Mouse (Mus musculus): ENCODE results near the gene Rora. TPM values are rescaled to one million over a fixed set of nuclear protein-coding genes. Genes with fewer than 3 reads are reported as not detected.

Gene Rora
- polyA plus RNA-seq, 1 experiment = 4.7 TPM

- H3K4me1 ChIP-seq (replicated peaks; ENCODE audit: control insufficient read depth, insufficient read depth, low read length) = no peaks in the 10 kb centered on the region
- 98% methylated on average over 2 of the region's 2 CpGs for WGBS
- no peaks in the 10 kb centered on the region for H3K36me3 ChIP-seq (ENCODE audit: control insufficient read depth, insufficient read depth, low read length)
- H3K4me3 ChIP-seq (ENCODE audit: control insufficient read depth, insufficient read depth, low read length) = no peak overlapping the region
- no peak for DNase-seq
- TF ChIP-seq POLR2A (IDR thresholded peaks at IDR 0.05; ENCODE audit: control insufficient read depth, extremely low read depth, insufficient read depth, low read length, poor library complexity) (no peak), CTCF (IDR thresholded peaks at IDR 0.05; ENCODE audit: borderline replicate concordance, control insufficient read depth, extremely low read depth, insufficient read depth, low read length, poor library complexity) (no peak)
- H3K27me3 ChIP-seq (ENCODE audit: control insufficient read depth, insufficient read depth, low read length) = no peaks in the 10 kb centered on the region
- no peak overlapping the region for H3K27ac ChIP-seq (ENCODE audit: control insufficient read depth, insufficient read depth, low read length)
Observed at GRCm38 (mm10) chr9:69008706-69009105, 355.1 kb downstream of the Rora start.

GRCm38 (mm10) chr9:69010886-69011285, 357.3 kb downstream of the Rora start:
- no peak for DNase-seq
- TF ChIP-seq CTCF (IDR thresholded peaks at IDR 0.05; ENCODE audit: borderline replicate concordance, control insufficient read depth, extremely low read depth, insufficient read depth, low read length, poor library complexity) = no peak
- no peaks in the 10 kb centered on the region for H3K36me3 ChIP-seq (ENCODE audit: control insufficient read depth, insufficient read depth, low read length)

GRCm38 (mm10) chr9:69013186-69013715, 359.7 kb downstream of the Rora start:
- H3K4me3 ChIP-seq (ENCODE audit: control insufficient read depth, insufficient read depth, low read length) = no peak overlapping the region
- WGBS = 95% methylated on average over 7 of the region's 7 CpGs
- H3K27me3 ChIP-seq (ENCODE audit: control insufficient read depth, insufficient read depth, low read length) = no peaks in the 10 kb centered on the region
- no peak overlapping the region for H3K27ac ChIP-seq (ENCODE audit: control insufficient read depth, insufficient read depth, low read length)
- no peaks in the 10 kb centered on the region for H3K4me1 ChIP-seq (replicated peaks; ENCODE audit: control insufficient read depth, insufficient read depth, low read length)
- TF ChIP-seq POLR2A (IDR thresholded peaks at IDR 0.05; ENCODE audit: control insufficient read depth, extremely low read depth, insufficient read depth, low read length, poor library complexity) (no peak), CTCF (IDR thresholded peaks at IDR 0.05; ENCODE audit: borderline replicate concordance, control insufficient read depth, extremely low read depth, insufficient read depth, low read length, poor library complexity) (no peak)
- H3K36me3 ChIP-seq (ENCODE audit: control insufficient read depth, insufficient read depth, low read length) = no peaks in the 10 kb centered on the region
- DNase-seq = no peak

More at GRCm38 (mm10) chr9:69010886-69011285, 357.3 kb downstream of the Rora start:
- Histone ChIP-seq H3K4me3 (ENCODE audit: control insufficient read depth, insufficient read depth, low read length) (no peak overlapping the region), H3K4me1 (replicated peaks; ENCODE audit: control insufficient read depth, insufficient read depth, low read length) (no peaks in the 10 kb centered on the region), H3K27ac (ENCODE audit: control insufficient read depth, insufficient read depth, low read length) (no peak overlapping the region), H3K27me3 (ENCODE audit: control insufficient read depth, insufficient read depth, low read length) (no peaks in the 10 kb centered on the region)
- 81% methylated on average over 5 of the region's 5 CpGs for WGBS

- Histone ChIP-seq H3K27ac (ENCODE audit: control insufficient read depth, insufficient read depth, low read length) (no peak overlapping the region), H3K4me3 (ENCODE audit: control insufficient read depth, insufficient read depth, low read length) (no peak overlapping the region), H3K36me3 (ENCODE audit: control insufficient read depth, insufficient read depth, low read length) (no peaks in the 10 kb centered on the region), H3K4me1 (replicated peaks; ENCODE audit: control insufficient read depth, insufficient read depth, low read length) (no peaks in the 10 kb centered on the region), H3K27me3 (ENCODE audit: control insufficient read depth, insufficient read depth, low read length) (no peaks in the 10 kb centered on the region)
- 97% methylated on average over 2 of the region's 2 CpGs for WGBS
- no peak for TF ChIP-seq CTCF (IDR thresholded peaks at IDR 0.05; ENCODE audit: borderline replicate concordance, control insufficient read depth, extremely low read depth, insufficient read depth, low read length, poor library complexity)
- TF ChIP-seq POLR2A (IDR thresholded peaks at IDR 0.05; ENCODE audit: control insufficient read depth, extremely low read depth, insufficient read depth, low read length, poor library complexity) = no peak
- DNase-seq = no peak
Observed at GRCm38 (mm10) chr9:69014203-69014602, 360.6 kb downstream of the Rora start.

GRCm38 (mm10) chr9:69020381-69020780, 366.8 kb downstream of the Rora start:
- Histone ChIP-seq H3K36me3 (ENCODE audit: control insufficient read depth, insufficient read depth, low read length) (no peaks in the 10 kb centered on the region), H3K27me3 (ENCODE audit: control insufficient read depth, insufficient read depth, low read length) (no peaks in the 10 kb centered on the region), H3K27ac (ENCODE audit: control insufficient read depth, insufficient read depth, low read length) (no peak overlapping the region), H3K4me3 (ENCODE audit: control insufficient read depth, insufficient read depth, low read length) (no peak overlapping the region), H3K4me1 (replicated peaks; ENCODE audit: control insufficient read depth, insufficient read depth, low read length) (peaks cover 4% of the 10 kb centered on the region)
- no peak for DNase-seq
- TF ChIP-seq CTCF (IDR thresholded peaks at IDR 0.05; ENCODE audit: borderline replicate concordance, control insufficient read depth, extremely low read depth, insufficient read depth, low read length, poor library complexity) = no peak
- WGBS = 94% methylated on average over 4 of the region's 4 CpGs

GRCm38 (mm10) chr9:69021482-69021881, 367.9 kb downstream of the Rora start:
- Histone ChIP-seq H3K4me1 (replicated peaks; ENCODE audit: control insufficient read depth, insufficient read depth, low read length) (peaks cover 4% of the 10 kb centered on the region), H3K27me3 (ENCODE audit: control insufficient read depth, insufficient read depth, low read length) (no peaks in the 10 kb centered on the region), H3K4me3 (ENCODE audit: control insufficient read depth, insufficient read depth, low read length) (no peak overlapping the region), H3K27ac (ENCODE audit: control insufficient read depth, insufficient read depth, low read length) (no peak overlapping the region), H3K36me3 (ENCODE audit: control insufficient read depth, insufficient read depth, low read length) (no peaks in the 10 kb centered on the region)
- 96% methylated on average over 1 of the region's 1 CpGs for WGBS
- no peak for DNase-seq
- TF ChIP-seq POLR2A (IDR thresholded peaks at IDR 0.05; ENCODE audit: control insufficient read depth, extremely low read depth, insufficient read depth, low read length, poor library complexity) (no peak), CTCF (IDR thresholded peaks at IDR 0.05; ENCODE audit: borderline replicate concordance, control insufficient read depth, extremely low read depth, insufficient read depth, low read length, poor library complexity) (no peak)

GRCm38 (mm10) chr9:69023314-69023713, 369.7 kb downstream of the Rora start:
- 35% methylated on average over 3 of the region's 3 CpGs for WGBS
- H3K27ac ChIP-seq (ENCODE audit: control insufficient read depth, insufficient read depth, low read length) = no peak overlapping the region
- TF ChIP-seq POLR2A (IDR thresholded peaks at IDR 0.05; ENCODE audit: control insufficient read depth, extremely low read depth, insufficient read depth, low read length, poor library complexity) = no peak
- no peak for TF ChIP-seq CTCF (IDR thresholded peaks at IDR 0.05; ENCODE audit: borderline replicate concordance, control insufficient read depth, extremely low read depth, insufficient read depth, low read length, poor library complexity)
- H3K36me3 ChIP-seq (ENCODE audit: control insufficient read depth, insufficient read depth, low read length) = no peaks in the 10 kb centered on the region
- H3K4me1 ChIP-seq (replicated peaks; ENCODE audit: control insufficient read depth, insufficient read depth, low read length) = peaks cover 4% of the 10 kb centered on the region
- H3K27me3 ChIP-seq (ENCODE audit: control insufficient read depth, insufficient read depth, low read length) = no peaks in the 10 kb centered on the region
- DNase-seq = peak; percentile 14
- no peak overlapping the region for H3K4me3 ChIP-seq (ENCODE audit: control insufficient read depth, insufficient read depth, low read length)

Data from thymus, adult 2 months (tissue).